Mouse (Mus musculus) limb, embryonic 15.5 days (tissue): ENCODE measurements at regions not wholly inside any gene's neighbourhood (a gene's known extent, or its start where the extent isn't known, plus 50 kb on each side); places are given as distances from the start of the nearest gene placed in this dataset.

Source experiments
- ATAC-seq: fragments of 200-750 bp; cut with Nextera tagmentation; 2 replicates; pipeline ENCODE4 v1.8.0; 2017; ENCODE audit warnings: low read depth, moderate TSS enrichment; ENCODE audit not compliant: insufficient number of reproducible peaks, low FRiP score, low TSS enrichment
- H3K27ac ChIP-seq: fragments of 300-500 bp; sonication (generic); 2 replicates; pipeline ENCODE4 v1.5.1; 2015; ENCODE audit warnings: moderate library complexity, mild to moderate bottlenecking, inconsistent platforms
- H3K27me3 ChIP-seq: fragments of 300-500 bp; sonication (generic); 2 replicates; pipeline ENCODE4 v1.6.1; 2015; ENCODE audit warnings: inconsistent platforms
- H3K36me3 ChIP-seq: fragments of 300-500 bp; sonication (generic); 2 replicates; pipeline ENCODE4 v1.6.1; 2015; ENCODE audit warnings: inconsistent platforms
- H3K4me1 ChIP-seq: fragments of 300-500 bp; sonication (generic); 2 replicates; pipeline ENCODE4 v1.6.1; 2015; ENCODE audit warnings: inconsistent platforms
- H3K4me2 ChIP-seq: fragments of 300-500 bp; sonication (generic); 2 replicates; pipeline ENCODE4 v1.6.1; 2015; ENCODE audit warnings: mild to moderate bottlenecking, inconsistent platforms
- H3K4me3 ChIP-seq: fragments of 300-500 bp; sonication (generic); 2 replicates; pipeline ENCODE4 v1.5.1; 2015; ENCODE audit warnings: mild to moderate bottlenecking, inconsistent platforms
- H3K9ac ChIP-seq: fragments of 300-500 bp; sonication (generic); 2 replicates; pipeline ENCODE4 v1.6.1; 2015; ENCODE audit warnings: inconsistent platforms
- H3K9me3 ChIP-seq: fragments of 300-500 bp; sonication (generic); 2 replicates; pipeline ENCODE4 v1.6.1; 2016; ENCODE audit warnings: inconsistent platforms
- WGBS: fragments of 180-500 bp; shearing (Covaris S2); methylation state at CpG from one replicate; pipeline ENCODE4 v1.1.7; 2015; 5-methylcytosine and 5-hydroxymethylcytosine counted together

DNA sequence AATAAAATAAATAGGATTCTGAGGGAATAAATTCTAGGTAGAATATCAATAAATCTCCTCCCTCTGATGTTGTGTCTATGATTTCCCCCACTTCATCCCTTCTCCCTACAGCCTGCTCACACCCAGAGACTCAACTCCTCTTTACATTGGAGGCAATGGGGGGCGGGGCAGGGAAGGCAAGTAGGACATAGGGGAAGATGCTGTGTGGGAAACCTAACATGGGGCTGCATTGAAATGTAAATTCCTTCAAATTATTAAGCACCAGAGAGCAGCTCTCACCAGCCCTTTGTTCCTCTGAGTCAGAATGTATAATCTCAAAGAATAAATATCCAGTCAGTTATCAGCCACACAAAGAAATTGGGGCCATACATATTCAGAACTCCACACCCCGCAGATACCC is 91.6 kb downstream of the Nuf2 start:
- Histone ChIP-seq H3K36me3 (no peaks in the 10 kb centered on the region), H3K4me2 (no peak overlapping the region), H3K27me3 (no peaks in the 10 kb centered on the region), H3K9ac (no peak overlapping the region), H3K4me1 (no peaks in the 10 kb centered on the region), H3K9me3 (no peaks in the 10 kb centered on the region), H3K4me3 (no peak overlapping the region), H3K27ac (no peak overlapping the region)
- ATAC-seq: no peak
- 90% methylated on average over 2 of the region's 2 CpGs for WGBS

DNA sequence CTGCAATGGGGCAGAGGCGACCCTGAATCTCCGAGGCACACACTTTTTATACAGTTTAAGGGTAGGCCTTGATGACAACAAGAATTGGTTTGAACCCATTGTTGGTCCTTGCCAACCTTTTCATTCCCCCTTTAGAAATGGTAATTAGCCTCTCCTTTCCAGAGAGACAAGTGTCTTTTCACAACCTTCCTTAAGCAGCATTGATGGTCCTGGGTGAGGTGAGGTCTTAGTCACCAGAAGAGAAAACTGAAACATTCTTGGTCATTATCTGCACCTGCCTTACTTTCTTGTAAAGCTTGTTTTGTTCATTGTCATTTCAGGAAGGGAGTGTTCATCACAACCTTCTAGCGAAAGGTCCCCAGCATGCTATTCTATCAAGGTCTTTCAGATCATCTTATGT is 93.3 kb downstream of the Nuf2 start:
- Histone ChIP-seq H3K36me3 (no peaks in the 10 kb centered on the region), H3K27me3 (no peaks in the 10 kb centered on the region), H3K9ac (no peak overlapping the region), H3K4me1 (no peaks in the 10 kb centered on the region), H3K9me3 (no peaks in the 10 kb centered on the region), H3K4me3 (no peak overlapping the region), H3K4me2 (no peak overlapping the region), H3K27ac (no peak overlapping the region)
- WGBS: 88% methylated on average over 3 of the region's 3 CpGs
- ATAC-seq: no peak

DNA sequence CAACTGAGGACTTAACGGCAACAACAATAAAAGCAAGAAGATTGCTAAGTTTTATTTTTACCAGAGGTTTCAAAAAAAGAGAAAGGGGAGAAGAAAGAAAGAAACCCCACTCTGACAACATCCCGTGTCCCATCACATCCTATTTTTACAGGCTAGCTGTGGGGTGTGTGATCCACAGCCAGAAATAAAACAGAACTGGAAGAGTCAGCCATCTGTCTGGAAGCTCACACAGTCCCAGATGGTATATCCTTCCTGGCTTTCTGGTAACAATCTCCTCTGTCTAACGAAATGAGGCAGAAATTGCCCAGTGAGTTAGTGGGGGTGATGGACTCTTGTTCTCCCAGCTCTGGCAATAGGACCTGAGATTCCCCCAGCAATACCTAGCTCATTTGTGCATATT is 108.9 kb downstream of the Nuf2 start:
- H3K27me3 ChIP-seq: no peaks in the 10 kb centered on the region; the same call in 1 of the 2 replicates
- WGBS: 40% methylated on average over 3 of the region's 3 CpGs
- no peaks in the 10 kb centered on the region for H3K9me3 ChIP-seq
- H3K4me3 ChIP-seq: no peak overlapping the region
- H3K9ac ChIP-seq: no peak overlapping the region
- no peaks in the 10 kb centered on the region for H3K4me1 ChIP-seq
- no peaks in the 10 kb centered on the region for H3K36me3 ChIP-seq
- no peak overlapping the region for H3K4me2 ChIP-seq
- no peak overlapping the region for H3K27ac ChIP-seq
- ATAC-seq: no peak

DNA sequence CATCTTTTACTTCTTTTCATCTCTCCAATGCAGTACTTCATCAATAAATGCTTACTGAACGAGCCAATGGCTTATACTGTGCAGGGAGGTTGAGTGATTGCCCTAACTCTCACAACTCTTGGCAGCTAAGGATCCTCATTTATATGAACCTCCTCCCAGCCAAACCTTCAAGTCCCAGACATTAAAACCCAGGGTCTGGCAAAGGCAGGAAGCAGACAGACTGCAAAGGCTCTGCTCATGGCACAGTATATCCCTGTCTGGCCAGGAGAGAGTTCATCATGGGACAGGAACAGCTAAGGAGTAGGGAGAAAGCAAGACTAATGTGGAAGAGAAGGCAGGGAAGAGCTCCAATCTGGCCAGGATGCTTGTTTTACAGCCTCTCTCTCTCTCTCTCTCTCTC is 109.6 kb downstream of the Nuf2 start:
- Histone ChIP-seq H3K4me1 (no peaks in the 10 kb centered on the region), H3K36me3 (no peaks in the 10 kb centered on the region), H3K27me3 (no peaks in the 10 kb centered on the region; the same call in 1 of the 2 replicates), H3K4me2 (no peak overlapping the region), H3K4me3 (no peak overlapping the region), H3K9me3 (no peaks in the 10 kb centered on the region), H3K27ac (no peak overlapping the region), H3K9ac (no peak overlapping the region)
- ATAC-seq: no peak
- 15% methylated on average over 1 of the region's 1 CpGs for WGBS

DNA sequence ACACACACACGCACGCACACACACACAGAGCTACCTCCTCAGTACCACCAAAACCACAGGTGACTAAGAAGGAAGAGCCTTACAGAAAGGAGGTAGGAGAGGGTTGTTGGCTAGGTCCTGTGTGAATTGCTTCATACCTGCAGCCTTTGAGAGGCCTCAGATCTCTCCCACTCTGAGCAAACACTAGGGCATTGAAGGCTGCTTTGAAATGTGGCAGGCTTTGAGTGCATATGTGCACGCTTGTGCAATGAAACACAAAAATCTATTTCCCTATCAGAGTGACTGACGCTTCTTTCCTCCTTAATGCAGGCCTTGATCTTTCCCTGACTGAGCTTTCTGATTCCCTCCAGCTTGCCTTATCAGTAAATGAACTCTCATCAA is 112.6 kb downstream of the Nuf2 start:
- 71% methylated on average over 4 of the region's 4 CpGs for WGBS
- Histone ChIP-seq H3K9ac (no peak overlapping the region), H3K36me3 (no peaks in the 10 kb centered on the region), H3K4me1 (no peaks in the 10 kb centered on the region), H3K4me3 (no peak overlapping the region), H3K9me3 (no peaks in the 10 kb centered on the region), H3K4me2 (no peak overlapping the region), H3K27me3 (peaks cover 2% of the 10 kb centered on the region; the same call in 1 of the 2 replicates), H3K27ac (no peak overlapping the region)
- ATAC-seq: no peak

DNA sequence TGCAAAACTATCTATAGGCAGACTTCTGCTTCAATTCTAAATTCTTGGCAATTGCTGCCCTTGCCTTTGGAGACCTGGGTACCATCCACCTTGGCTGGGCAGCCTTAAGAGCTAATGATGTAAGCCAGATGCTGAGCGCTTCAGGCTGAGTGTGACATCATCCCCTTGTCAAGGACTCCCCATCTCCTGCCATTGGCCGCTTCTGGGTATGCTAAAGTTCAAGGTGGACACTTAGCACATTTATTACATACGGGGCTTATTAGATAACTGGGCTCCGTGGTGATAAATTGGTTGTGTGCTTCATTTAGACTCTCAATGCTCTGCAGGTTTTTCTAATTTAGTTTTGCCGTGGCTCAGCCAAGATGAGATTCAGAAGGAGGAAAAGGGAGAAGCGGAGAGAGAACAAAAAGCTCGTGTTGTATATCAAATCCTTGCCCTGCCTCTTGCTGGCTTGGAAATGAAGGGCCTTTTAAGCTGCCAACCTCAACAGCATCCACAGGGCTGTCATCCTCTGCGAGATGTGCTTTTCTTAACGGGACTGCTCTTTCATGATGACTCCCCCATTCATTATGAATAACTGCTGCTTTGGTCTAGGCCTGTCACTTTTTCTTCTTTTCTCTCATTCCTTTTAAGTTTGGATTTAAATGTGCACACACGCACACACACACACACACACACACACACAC is 113.1 kb downstream of the Nuf2 start:
- H3K27ac ChIP-seq: no peak overlapping the region

DNA sequence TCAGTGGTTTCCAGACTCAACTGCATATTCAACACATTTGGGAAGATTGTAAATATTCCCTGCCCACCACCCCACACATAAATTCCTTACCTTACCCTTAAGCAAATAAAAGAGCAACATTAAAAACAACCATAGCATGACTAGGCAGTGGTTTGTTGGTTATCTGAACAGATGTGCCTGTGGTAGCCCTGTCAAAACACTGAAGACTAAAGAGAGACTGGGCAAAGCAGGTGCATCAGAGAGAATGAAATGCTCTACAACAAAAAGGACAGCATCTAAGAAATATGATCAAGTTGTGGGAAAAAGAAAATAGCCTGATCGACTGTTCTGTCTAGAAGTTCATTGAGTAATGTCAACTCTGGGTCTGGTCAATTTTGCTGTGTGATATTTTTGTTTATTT is 114.6 kb downstream of the Nuf2 start:
- Histone ChIP-seq H3K4me3 (no peak overlapping the region), H3K9me3 (no peaks in the 10 kb centered on the region), H3K9ac (no peak overlapping the region), H3K27me3 (peaks cover 2% of the 10 kb centered on the region; the same call in 1 of the 2 replicates), H3K27ac (no peak overlapping the region), H3K4me1 (no peaks in the 10 kb centered on the region), H3K4me2 (no peak overlapping the region), H3K36me3 (no peaks in the 10 kb centered on the region)
- WGBS: 90% methylated on average over 1 of the region's 1 CpGs
- no peak for ATAC-seq

More for the DNA sequence above, 113.1 kb downstream of the Nuf2 start:
- Histone ChIP-seq H3K4me2 (no peak overlapping the region), H3K9ac (no peak overlapping the region), H3K36me3 (no peaks in the 10 kb centered on the region), H3K4me1 (no peaks in the 10 kb centered on the region), H3K27me3 (peaks cover 2% of the 10 kb centered on the region; the same call in 1 of the 2 replicates), H3K4me3 (no peak overlapping the region), H3K9me3 (no peaks in the 10 kb centered on the region)
- 41% methylated on average over 10 of the region's 10 CpGs for WGBS
- ATAC-seq: no peak

DNA sequence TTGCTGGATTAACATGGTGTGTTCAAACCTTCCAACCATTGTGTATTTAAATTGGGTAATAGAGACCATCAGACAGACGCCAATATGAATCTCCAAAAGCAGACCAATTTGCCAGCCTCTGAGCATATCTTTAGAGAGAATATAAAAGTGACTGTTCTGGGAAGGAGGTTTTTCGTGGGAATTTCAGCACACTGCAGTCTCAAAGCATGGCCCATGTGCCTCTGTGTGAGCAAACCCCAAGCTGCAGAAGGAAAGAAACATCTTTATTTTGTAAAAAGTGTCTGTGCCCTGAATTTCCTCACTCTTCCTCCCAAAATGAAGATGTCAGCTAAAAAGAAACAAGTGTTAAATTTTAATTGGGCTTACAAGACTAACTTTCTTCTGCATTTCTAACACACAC is 123.1 kb downstream of the Nuf2 start:
- H3K4me2 ChIP-seq: no peak overlapping the region
- no peaks in the 10 kb centered on the region for H3K27me3 ChIP-seq
- H3K4me3 ChIP-seq: no peak overlapping the region
- H3K36me3 ChIP-seq: no peaks in the 10 kb centered on the region
- WGBS: 58% methylated on average over 2 of the region's 2 CpGs
- no peaks in the 10 kb centered on the region for H3K4me1 ChIP-seq
- no peaks in the 10 kb centered on the region for H3K9me3 ChIP-seq
- no peak overlapping the region for H3K27ac ChIP-seq
- ATAC-seq: no peak
- H3K9ac ChIP-seq: no peak overlapping the region

DNA sequence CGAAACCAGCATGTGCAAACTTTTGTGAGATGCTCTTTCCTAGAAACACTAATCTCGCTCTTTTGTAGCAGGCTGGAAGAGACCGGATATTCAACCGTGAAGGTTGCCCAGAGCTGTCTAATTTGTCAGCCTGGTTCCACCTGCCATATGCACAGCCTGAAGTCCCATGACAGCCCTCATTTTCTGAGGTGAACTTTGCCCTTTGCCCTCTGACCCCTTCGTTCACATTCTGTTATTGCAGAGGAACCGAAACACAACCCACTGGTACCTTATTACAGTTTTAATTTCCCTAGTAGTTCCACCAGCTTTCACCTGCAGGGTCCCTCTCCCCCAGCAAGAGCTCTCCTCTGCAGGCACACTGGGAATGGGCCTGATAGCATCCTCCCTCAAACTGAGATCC is 130.4 kb downstream of the Nuf2 start:
- H3K27ac ChIP-seq: no peak overlapping the region
- H3K9ac ChIP-seq: no peak overlapping the region
- WGBS: 68% methylated on average over 6 of the region's 6 CpGs
- no peak overlapping the region for H3K4me2 ChIP-seq
- H3K4me3 ChIP-seq: no peak overlapping the region
- no peaks in the 10 kb centered on the region for H3K27me3 ChIP-seq
- no peaks in the 10 kb centered on the region for H3K9me3 ChIP-seq
- no peaks in the 10 kb centered on the region for H3K36me3 ChIP-seq
- H3K4me1 ChIP-seq: no peaks in the 10 kb centered on the region
- no peak for ATAC-seq

DNA sequence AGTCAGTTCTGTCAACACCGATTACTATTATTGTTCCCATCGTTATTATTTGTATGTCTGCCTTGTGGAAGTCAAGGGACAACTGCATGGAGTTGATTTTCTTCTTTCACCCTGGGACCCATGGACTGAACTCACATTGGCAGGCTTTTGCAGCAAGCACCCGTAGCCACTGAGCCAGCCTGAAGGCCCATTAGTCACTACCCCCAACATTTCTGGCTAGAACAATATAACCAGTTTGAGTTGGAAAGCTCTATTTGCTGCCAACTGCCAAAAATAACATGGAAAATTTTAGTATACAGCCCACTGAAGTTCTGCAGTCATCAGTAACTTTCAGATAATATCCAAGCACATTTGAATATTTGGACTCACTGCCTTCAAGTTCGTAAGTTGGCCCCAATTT is 133.9 kb downstream of the Nuf2 start:
- H3K9me3 ChIP-seq: no peaks in the 10 kb centered on the region
- no peaks in the 10 kb centered on the region for H3K4me1 ChIP-seq
- no peak overlapping the region for H3K4me3 ChIP-seq
- no peak overlapping the region for H3K27ac ChIP-seq
- no peak overlapping the region for H3K4me2 ChIP-seq
- H3K9ac ChIP-seq: no peak overlapping the region
- no peaks in the 10 kb centered on the region for H3K27me3 ChIP-seq
- ATAC-seq: no peak
- H3K36me3 ChIP-seq: no peaks in the 10 kb centered on the region
- WGBS: 77% methylated on average over 4 of the region's 4 CpGs

DNA sequence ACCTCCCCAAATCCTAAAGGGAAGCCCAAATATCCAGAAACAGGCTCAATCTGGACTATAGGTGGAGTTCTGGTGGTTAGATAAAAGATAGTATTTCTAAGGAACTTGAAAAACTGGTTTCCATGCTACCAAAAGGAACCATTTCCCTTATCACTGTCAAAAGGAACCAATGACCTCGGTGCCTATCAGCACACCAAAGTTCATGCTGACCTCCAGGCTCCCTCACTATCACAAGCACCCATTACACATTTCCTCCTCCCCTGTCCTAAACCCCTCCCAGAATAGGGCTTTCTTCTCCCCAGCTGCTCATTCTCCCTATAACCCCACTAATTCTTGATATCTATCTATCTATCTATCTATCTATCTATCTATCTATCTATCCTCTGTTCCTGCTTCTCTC is 144.2 kb downstream of the Nuf2 start:
- Histone ChIP-seq H3K4me1 (no peaks in the 10 kb centered on the region), H3K9me3 (no peaks in the 10 kb centered on the region), H3K4me2 (no peak overlapping the region), H3K4me3 (no peak overlapping the region), H3K9ac (no peak overlapping the region), H3K27ac (no peak overlapping the region), H3K36me3 (no peaks in the 10 kb centered on the region), H3K27me3 (no peaks in the 10 kb centered on the region)
- ATAC-seq: no peak
- 82% methylated on average over 1 of the region's 1 CpGs for WGBS

DNA sequence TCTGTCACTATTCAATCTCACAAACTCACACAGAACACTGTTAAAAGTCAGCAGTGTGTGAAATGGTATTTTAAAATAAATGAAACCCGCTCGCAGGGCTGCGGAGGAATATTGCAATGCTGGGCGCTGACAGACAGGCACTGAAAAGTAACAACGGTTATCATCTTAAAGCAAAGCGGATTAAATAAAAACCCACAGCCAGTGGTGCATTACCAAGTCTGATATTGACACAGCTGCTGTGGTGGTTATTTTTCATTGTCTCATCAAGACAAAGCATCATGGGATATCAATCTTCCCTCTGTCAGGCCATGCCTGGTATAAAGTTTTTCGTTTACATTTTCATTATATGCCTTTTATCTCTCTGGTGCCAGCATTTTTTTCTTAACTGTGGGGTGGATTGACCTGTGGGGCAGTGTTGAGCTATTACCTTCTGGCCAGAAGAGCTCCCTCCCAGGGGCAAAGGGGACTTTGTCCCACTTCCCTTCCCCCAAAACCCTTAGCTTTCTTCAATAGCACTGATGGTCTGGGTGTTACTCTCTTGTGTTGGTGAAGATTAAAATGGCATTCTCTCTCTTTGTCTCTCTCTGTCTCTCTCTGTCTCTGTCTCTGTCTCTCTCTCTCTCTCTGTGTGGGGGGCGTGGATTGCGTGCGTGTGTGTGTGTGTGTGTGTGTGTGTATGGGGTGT is 145.4 kb downstream of the Nuf2 start:
- no peak for ATAC-seq
- Histone ChIP-seq H3K27ac (no peak overlapping the region), H3K9ac (no peak overlapping the region), H3K27me3 (no peaks in the 10 kb centered on the region), H3K36me3 (no peaks in the 10 kb centered on the region), H3K4me3 (no peak overlapping the region), H3K4me2 (no peak overlapping the region), H3K9me3 (no peaks in the 10 kb centered on the region), H3K4me1 (no peaks in the 10 kb centered on the region)
- 76% methylated on average over 10 of the region's 10 CpGs for WGBS
